Mouse (Mus musculus) limb, embryonic 14.5 days (tissue): ENCODE data around the gene Grid1. TPM values are rescaled to one million over a fixed set of nuclear protein-coding genes. Genes with fewer than 3 reads are reported as not detected.

Experiments
- ATAC-seq: fragments of 200-750 bp; cut with Nextera tagmentation; 2 replicates; pipeline ENCODE4 v1.8.0; 2017; ENCODE audit warnings: low read depth, moderate number of reproducible peaks, moderate TSS enrichment; ENCODE audit not compliant: low FRiP score
- DNase-seq: peaks from one replicate; pipeline ENCODE4 v3.0.0-alpha.2; 2015; ENCODE audit warnings: low spot score
- H3K27ac ChIP-seq: fragments of 300-500 bp; sonication (generic); replicated peaks from 2 replicates; pipeline ENCODE4 v1.5.1; 2014; ENCODE audit warnings: low read depth, mild to moderate bottlenecking, low read length, moderate library complexity, mixed read lengths
- H3K27me3 ChIP-seq: fragments of 300-500 bp; sonication (generic); 2 replicates; pipeline ENCODE4 v1.6.1; 2014; ENCODE audit warnings: low read length, mixed read lengths; ENCODE audit not compliant: control insufficient read depth, insufficient read depth
- H3K36me3 ChIP-seq: fragments of 300-500 bp; sonication (generic); 2 replicates; pipeline ENCODE4 v1.6.1; 2014; ENCODE audit warnings: mild to moderate bottlenecking, low read length, moderate library complexity, mixed read lengths; ENCODE audit not compliant: control insufficient read depth, insufficient read depth
- H3K4me1 ChIP-seq: fragments of 300-500 bp; sonication (generic); 2 replicates; pipeline ENCODE4 v1.6.1; 2014; ENCODE audit warnings: antibody characterized with exemption, low read length, mixed read lengths; ENCODE audit not compliant: control insufficient read depth, insufficient read depth
- H3K4me2 ChIP-seq: fragments of 300-500 bp; sonication (generic); replicated peaks from 2 replicates; pipeline ENCODE4 v1.6.1; 2014; ENCODE audit warnings: low read depth, mild to moderate bottlenecking, low read length, moderate library complexity; ENCODE audit not compliant: severe bottlenecking
- H3K4me3 ChIP-seq: fragments of 300-500 bp; sonication (generic); replicated peaks from 2 replicates; pipeline ENCODE4 v1.5.1; 2014; ENCODE audit warnings: low read length
- H3K9ac ChIP-seq: fragments of 300-500 bp; sonication (generic); 2 replicates; pipeline ENCODE4 v1.6.1; 2014; ENCODE audit warnings: mild to moderate bottlenecking, low read depth, low read length, moderate library complexity; ENCODE audit not compliant: severe bottlenecking
- H3K9me3 ChIP-seq: fragments of 300-500 bp; sonication (generic); 2 replicates; pipeline ENCODE4 v1.6.1; 2016; ENCODE audit warnings: low read length; ENCODE audit not compliant: control insufficient read depth
- POLR2A ChIP-seq: fragments of 200-500 bp; IDR thresholded peaks from 2 replicates; pipeline ENCODE4 v1.8.0; 2012; ENCODE audit warnings: inconsistent platforms, mild to moderate bottlenecking, moderate library complexity, borderline replicate concordance; ENCODE audit not compliant: insufficient read depth, insufficient read length; ENCODE audit errors: extremely low read depth
- WGBS: fragments of 180-500 bp; shearing (Covaris S2); extraction: QIAGEN DNeasy Blood & Tissue Kit; methylation state at CpG from one replicate; pipeline ENCODE4 v1.1.7; 2014; 5-methylcytosine and 5-hydroxymethylcytosine counted together
- polyA plus RNA-seq, 2 experiments: library from polyadenylated mRNA; depleted of rRNA in 1 of 2; stranded (reverse) in 1 of 2; unstranded in 1 of 2; fragments of >200 nt; fragmentation: Nextera tagmentation in 1 of 2; extraction: Ambion mirVana in 1 of 2; gene quantifications; 2 replicates each; pipeline versions ENCODE4 v1.2.1 to v1.2.3; 2012 to 2014

The Grid1 gene
- polyA plus RNA-seq, 2 experiments = 0.87 to 2.0 TPM

DNA sequence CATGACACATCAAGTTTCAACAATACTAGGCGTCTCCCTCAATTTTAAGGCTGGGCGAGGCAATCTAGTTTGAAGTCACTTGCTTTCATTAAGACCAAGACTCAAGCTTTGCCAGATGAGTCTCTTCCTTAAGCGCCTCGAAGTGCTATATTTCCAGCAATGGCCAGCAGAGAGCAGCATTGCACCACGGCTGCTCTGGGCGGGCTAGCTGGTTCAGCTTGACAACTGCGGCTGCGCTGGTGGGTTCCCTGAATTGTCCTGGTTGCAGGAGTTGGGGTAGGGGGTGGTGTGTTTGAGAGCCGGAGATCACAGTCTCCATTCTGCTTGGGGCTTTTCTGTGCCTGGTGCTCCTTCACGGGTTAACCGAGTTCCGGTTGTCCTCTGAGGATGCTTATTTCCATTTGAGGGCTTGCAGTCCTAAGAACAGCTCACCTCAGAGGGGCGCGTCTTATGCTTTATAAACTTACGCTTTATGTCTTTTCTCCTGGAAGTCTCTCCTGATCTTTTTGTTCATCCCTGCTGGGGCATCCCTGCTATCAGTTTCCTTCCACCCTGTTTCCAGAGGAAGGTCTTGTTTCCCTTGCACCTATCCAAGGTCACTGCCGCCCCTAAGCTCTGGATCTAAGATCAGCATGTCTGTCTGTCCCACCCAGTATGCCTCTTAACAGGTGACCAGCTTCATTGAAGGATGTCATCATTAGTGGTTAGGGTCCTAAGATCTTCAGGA is 9.0 kb upstream of the Grid1 start:
- Histone ChIP-seq H3K9me3 (no peaks in the 10 kb centered on the region), H3K4me3 (no peak overlapping the region), H3K36me3 (no peaks in the 10 kb centered on the region), H3K4me2 (no peak overlapping the region), H3K4me1 (no peaks in the 10 kb centered on the region), H3K27me3 (peaks cover 2% of the 10 kb centered on the region), H3K9ac (no peak overlapping the region), H3K27ac (no peak overlapping the region)
- peak; percentile 55; the same call in 1 of the 2 replicates for ATAC-seq
- peak; percentile 77 for DNase-seq
- 20% methylated on average over 16 of the region's 16 CpGs for WGBS
- no peak for TF ChIP-seq POLR2A

DNA sequence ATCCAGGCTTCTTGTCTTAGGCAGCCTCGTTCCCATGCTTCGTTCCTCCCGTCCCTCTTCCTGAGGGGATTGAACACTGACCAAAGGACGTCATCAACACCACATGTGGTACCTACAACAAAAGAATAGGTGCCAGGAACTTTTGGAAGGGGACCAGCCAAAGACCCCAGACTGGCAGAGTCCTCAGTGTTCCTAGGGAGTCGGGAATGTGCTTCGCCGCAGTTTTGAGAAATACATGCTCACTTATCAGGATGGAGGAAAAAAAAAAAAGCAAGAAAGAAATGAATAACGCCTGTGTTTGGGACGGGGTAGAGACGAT is 8.5 kb upstream of the Grid1 start:
- TF ChIP-seq POLR2A = no peak
- H3K27me3 ChIP-seq = peaks cover 8% of the 10 kb centered on the region
- no peaks in the 10 kb centered on the region for H3K36me3 ChIP-seq
- H3K4me2 ChIP-seq = no peak overlapping the region
- no peak overlapping the region for H3K27ac ChIP-seq
- no peak for DNase-seq
- ATAC-seq = no peak
- H3K9ac ChIP-seq = no peak overlapping the region
- WGBS = 60% methylated on average over 10 of the region's 10 CpGs
- H3K4me1 ChIP-seq = no peaks in the 10 kb centered on the region
- no peaks in the 10 kb centered on the region for H3K9me3 ChIP-seq
- H3K4me3 ChIP-seq = no peak overlapping the region

DNA sequence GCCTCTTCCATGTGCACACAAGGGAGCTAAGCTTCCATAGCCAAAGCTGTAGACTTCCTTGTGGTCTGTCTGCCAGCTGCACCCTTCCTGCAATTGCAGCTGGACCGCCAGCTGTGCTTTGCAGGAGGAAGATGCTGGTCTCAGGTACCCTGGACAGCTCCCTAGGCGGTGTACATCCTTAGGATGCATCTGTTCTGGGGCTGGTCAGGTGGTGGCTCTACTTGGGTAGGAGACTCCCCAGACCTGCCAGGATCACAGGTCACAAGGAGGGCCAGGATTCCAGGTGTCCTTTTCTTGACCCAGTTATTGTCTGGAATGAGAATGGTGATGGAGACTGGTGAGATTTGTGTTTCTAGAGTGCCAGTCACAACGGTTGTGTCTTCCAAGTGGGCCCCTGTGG is 3.6 kb upstream of the Grid1 start:
- Histone ChIP-seq H3K27me3 (peaks cover 54% of the 10 kb centered on the region), H3K9me3 (no peaks in the 10 kb centered on the region), H3K27ac (no peak overlapping the region), H3K9ac (no peak overlapping the region), H3K36me3 (no peaks in the 10 kb centered on the region), H3K4me1 (peaks cover 5% of the 10 kb centered on the region; the same call in 1 of the 2 replicates), H3K4me3 (no peak overlapping the region), H3K4me2 (no peak overlapping the region)
- WGBS = 41% methylated on average over 3 of the region's 3 CpGs
- no peak for TF ChIP-seq POLR2A
- peak; percentile 54 for DNase-seq
- no peak for ATAC-seq

DNA sequence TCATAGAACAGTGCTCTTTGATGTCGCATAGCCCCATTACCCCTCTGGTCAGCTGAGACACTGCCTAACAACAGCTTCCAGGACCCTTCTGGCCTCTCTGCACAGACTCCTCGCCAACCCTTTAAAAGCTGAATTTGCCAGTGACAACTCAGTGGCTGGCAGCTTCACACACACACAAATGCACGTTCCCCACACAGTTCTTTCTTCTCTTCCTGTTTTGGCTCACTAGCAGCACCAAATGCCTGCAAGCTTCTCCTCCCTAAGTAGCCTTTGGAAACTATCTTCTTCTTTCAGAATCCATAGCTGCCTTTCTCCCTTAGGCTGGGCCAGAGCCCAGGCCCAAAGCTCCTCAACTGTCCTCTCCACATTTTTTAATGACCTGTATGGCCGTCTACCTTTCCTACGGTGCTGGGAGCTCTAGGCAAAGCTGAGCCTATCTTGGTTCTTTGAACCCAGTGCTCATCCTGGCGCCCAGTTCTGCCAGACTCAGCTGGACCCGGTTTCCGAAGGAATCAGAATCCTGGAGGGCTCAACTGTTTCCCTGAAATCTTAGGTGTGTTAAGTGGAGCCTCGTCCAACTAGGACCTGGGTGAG is 1.4 kb upstream of the Grid1 start:
- H3K9ac ChIP-seq = no peak overlapping the region
- peaks cover 10% of the 10 kb centered on the region; the same call in 1 of the 2 replicates for H3K4me1 ChIP-seq
- H3K4me2 ChIP-seq = no peak overlapping the region
- no peaks in the 10 kb centered on the region for H3K9me3 ChIP-seq
- H3K27me3 ChIP-seq = peaks cover 76% of the 10 kb centered on the region
- TF ChIP-seq POLR2A = no peak
- H3K36me3 ChIP-seq = no peaks in the 10 kb centered on the region
- H3K27ac ChIP-seq = no peak overlapping the region
- 7% methylated on average over 9 of the region's 9 CpGs for WGBS
- peak overlapping the region; percentile 53 for H3K4me3 ChIP-seq
- ATAC-seq (no peak), DNase-seq (no peak)

DNA sequence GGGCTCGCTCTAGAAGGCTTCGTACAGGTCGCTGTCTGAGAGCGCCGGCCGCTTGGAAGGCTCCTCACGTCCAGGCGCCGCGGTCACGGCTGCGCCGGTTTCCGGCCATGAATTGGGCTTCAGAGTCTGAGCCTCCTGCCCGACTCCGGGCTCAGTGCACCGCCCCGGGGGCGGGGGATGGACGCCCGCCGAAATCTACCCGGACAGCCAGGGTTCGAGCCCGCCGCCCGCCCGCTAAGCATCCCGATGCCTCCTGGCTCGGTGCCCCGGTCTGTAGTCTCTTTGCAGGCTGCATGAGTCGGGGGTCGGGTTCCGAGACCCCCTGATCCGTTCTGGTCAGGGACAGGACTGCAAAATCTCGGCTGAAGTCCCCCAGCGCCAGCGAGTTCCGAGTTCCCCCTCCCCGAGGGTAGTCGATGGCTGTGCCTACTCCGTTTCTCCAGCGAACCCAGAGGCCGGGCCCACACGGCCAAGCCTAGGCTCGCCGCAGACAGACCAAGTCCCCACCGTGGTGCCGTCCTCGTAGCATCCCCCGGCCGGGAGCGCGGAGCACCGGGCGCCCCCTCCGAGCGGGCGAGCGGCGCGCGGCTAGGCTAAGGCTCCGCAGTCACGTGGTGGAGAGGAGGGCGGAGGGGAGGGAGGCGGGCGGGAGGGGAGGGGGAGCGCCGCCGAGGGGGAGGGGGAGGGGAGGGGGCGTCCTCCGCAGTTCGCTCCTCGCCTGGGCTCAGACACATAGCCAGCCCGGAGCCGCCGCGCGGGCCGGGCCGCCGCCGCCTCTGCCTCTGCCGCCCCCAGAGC is 588 bp upstream of the Grid1 start:
- no peak for DNase-seq
- Histone ChIP-seq H3K4me3 (peak overlapping the region; percentile 53), H3K27me3 (peaks cover 83% of the 10 kb centered on the region), H3K9ac (peak overlapping the region; percentile 54), H3K36me3 (no peaks in the 10 kb centered on the region), H3K4me1 (peaks cover 10% of the 10 kb centered on the region; the same call in 1 of the 2 replicates), H3K9me3 (no peaks in the 10 kb centered on the region), H3K27ac (no peak overlapping the region), H3K4me2 (peak overlapping the region; percentile 86)
- TF ChIP-seq POLR2A = no peak
- peak; percentile 77 for ATAC-seq
- WGBS = under 1% methylated on average over 51 of the region's 85 CpGs
